Mouse (Mus musculus) megakaryocyte, embryonic 14.5 days (primary cell): ENCODE data around the gene Dhx34.

Experiments used
- FLI1 ChIP-seq: IDR thresholded peaks from 2 replicates; pipeline ENCODE4 v1.6.1; 2012; ENCODE audit warnings: low read length, inconsistent platforms, mixed read lengths
- GATA1 ChIP-seq: IDR thresholded peaks from 3 replicates; pipeline ENCODE4 v1.6.1; 2012; ENCODE audit warnings: mixed read lengths, low read length, inconsistent platforms, borderline replicate concordance

GRCm38 (mm10) chr7:16187494-16187893 lies 34.3 kb downstream of the Dhx34 start:
- no peak for TF ChIP-seq FLI1
- no peak for TF ChIP-seq GATA1
